Mouse (Mus musculus) heart, postnatal 0 days (tissue): Measurements from ENCODE around the gene Pms1. TPM values are rescaled to one million over a fixed set of nuclear protein-coding genes. Genes with fewer than 3 reads are reported as not detected.

Experiments used
- ATAC-seq: fragments of 200-750 bp; cut with Nextera tagmentation; 2 replicates; pipeline ENCODE4 v1.8.0; 2017; ENCODE audit warnings: low read depth, moderate number of reproducible peaks, moderate library complexity; ENCODE audit not compliant: insufficient read depth
- DNase-seq: peaks from one replicate; pipeline ENCODE4 v3.0.0-alpha.2; 2016; ENCODE audit warnings: low spot score
- H3K27ac ChIP-seq: fragments of 300-500 bp; sonication (generic); 2 replicates; pipeline ENCODE4 v1.5.1; 2014; ENCODE audit warnings: low read depth, mild to moderate bottlenecking
- H3K27me3 ChIP-seq: fragments of 300-500 bp; sonication (generic); 2 replicates; pipeline ENCODE4 v1.6.1; 2014; ENCODE audit warnings: low read length, mixed read lengths; ENCODE audit not compliant: control insufficient read depth, insufficient read depth
- H3K36me3 ChIP-seq: fragments of 300-500 bp; sonication (generic); replicated peaks from 2 replicates; pipeline ENCODE4 v1.6.1; 2014; ENCODE audit warnings: low read length, mixed read lengths; ENCODE audit not compliant: control insufficient read depth, insufficient read depth
- H3K4me1 ChIP-seq: fragments of 300-500 bp; sonication (generic); 2 replicates; pipeline ENCODE4 v1.6.1; 2014; ENCODE audit warnings: antibody characterized with exemption; ENCODE audit not compliant: control insufficient read depth, insufficient read depth
- H3K4me2 ChIP-seq: fragments of 300-500 bp; sonication (generic); 2 replicates; pipeline ENCODE4 v1.6.1; 2014; ENCODE audit warnings: low read depth, mild to moderate bottlenecking, low read length, moderate library complexity
- H3K4me3 ChIP-seq: fragments of 300-500 bp; sonication (generic); 2 replicates; pipeline ENCODE4 v1.5.1; 2014; ENCODE audit warnings: low read depth, low read length
- H3K9ac ChIP-seq: fragments of 300-500 bp; sonication (generic); replicated peaks from 2 replicates; pipeline ENCODE4 v1.6.1; 2014; ENCODE audit warnings: low read depth, low read length, mixed read lengths
- H3K9me3 ChIP-seq: fragments of 300-500 bp; sonication (generic); replicated peaks from 2 replicates; pipeline ENCODE4 v1.6.1; 2016; ENCODE audit warnings: low read length; ENCODE audit not compliant: control insufficient read depth
- CTCF ChIP-seq: IDR thresholded peaks from 2 replicates; pipeline ENCODE4 v1.5.1; 2016; ENCODE audit warnings: antibody characterized with exemption, control low read depth, low read depth
- EP300 ChIP-seq: IDR thresholded peaks from 2 replicates; pipeline ENCODE4 v1.6.1; 2016; ENCODE audit warnings: antibody characterized with exemption, low read depth
- WGBS: fragments of 180-500 bp; shearing (Covaris S2); extraction: QIAGEN DNeasy Blood & Tissue Kit; methylation state at CpG from one replicate; pipeline ENCODE4 v1.1.7; 2014; 5-methylcytosine and 5-hydroxymethylcytosine counted together
- polyA plus RNA-seq: library from polyadenylated mRNA; unstranded; fragments of >200 nt; fragmentation: Nextera tagmentation; extraction: Ambion mirVana; gene quantifications from 2 replicates; pipeline ENCODE4 v1.2.1, GENCODE M21; 2015
- total RNA-seq: library from RNA; depleted of rRNA; stranded (reverse); fragments of >200 nt; gene quantifications from 2 replicates; pipeline ENCODE4 v1.2.3, GENCODE M21; 2014; ENCODE audit warnings: low replicate concordance

The Pms1 gene
- total and polyA plus RNA-seq, 2 experiments from 2014 or later: 1.4 to 4.7 TPM

GRCm38 (mm10) chr1:53324827-53325494, 28.1 kb upstream of the Pms1 start:
- WGBS: 70% methylated on average over 5 of the region's 5 CpGs
- ATAC-seq (no peak), DNase-seq (no peak)
- no peaks in the 10 kb centered on the region for H3K27me3 ChIP-seq
- H3K4me2 ChIP-seq: no peak overlapping the region
- H3K9me3 ChIP-seq: no peaks in the 10 kb centered on the region
- TF ChIP-seq EP300: no peak
- TF ChIP-seq CTCF: no peak
- H3K36me3 ChIP-seq: peaks cover 13% of the 10 kb centered on the region
- H3K9ac ChIP-seq: no peak overlapping the region
- H3K27ac ChIP-seq: no peak overlapping the region
- no peaks in the 10 kb centered on the region for H3K4me1 ChIP-seq
- no peak overlapping the region for H3K4me3 ChIP-seq

- TF ChIP-seq CTCF (no peak), EP300 (no peak)
- H3K36me3 ChIP-seq: peaks cover 14% of the 10 kb centered on the region
Observed at GRCm38 (mm10) chr1:53324277-53324676, 27.5 kb upstream of the Pms1 start.

GRCm38 (mm10) chr1:53323254-53323653, 26.4 kb upstream of the Pms1 start:
- no peak for ATAC-seq
- H3K4me1 ChIP-seq: no peaks in the 10 kb centered on the region
- TF ChIP-seq EP300: no peak
- no peak for TF ChIP-seq CTCF
- peaks cover 20% of the 10 kb centered on the region for H3K36me3 ChIP-seq
- no peaks in the 10 kb centered on the region for H3K9me3 ChIP-seq
- no peaks in the 10 kb centered on the region for H3K27me3 ChIP-seq
- H3K9ac ChIP-seq: no peak overlapping the region
- no peak overlapping the region for H3K27ac ChIP-seq
- H3K4me2 ChIP-seq: no peak overlapping the region
- no peak overlapping the region for H3K4me3 ChIP-seq
- DNase-seq: no peak
- WGBS: 87% methylated on average over 5 of the region's 5 CpGs

More at GRCm38 (mm10) chr1:53324277-53324676, 27.5 kb upstream of the Pms1 start:
- H3K9me3 ChIP-seq: no peaks in the 10 kb centered on the region
- H3K27me3 ChIP-seq: no peaks in the 10 kb centered on the region
- H3K27ac ChIP-seq: no peak overlapping the region
- ATAC-seq (no peak), DNase-seq (no peak)
- H3K9ac ChIP-seq: no peak overlapping the region
- H3K4me2 ChIP-seq: no peak overlapping the region
- no peaks in the 10 kb centered on the region for H3K4me1 ChIP-seq
- 88% methylated on average over 1 of the region's 1 CpGs for WGBS
- no peak overlapping the region for H3K4me3 ChIP-seq

GRCm38 (mm10) chr1:53321662-53322344, 25.0 kb upstream of the Pms1 start:
- DNase-seq: no peak
- TF ChIP-seq CTCF (no peak), EP300 (no peak)
- H3K4me2 ChIP-seq: no peak overlapping the region
- peaks cover 24% of the 10 kb centered on the region for H3K36me3 ChIP-seq
- H3K9ac ChIP-seq: no peak overlapping the region
- H3K27me3 ChIP-seq: no peaks in the 10 kb centered on the region
- H3K27ac ChIP-seq: no peak overlapping the region
- no peak for ATAC-seq
- no peak overlapping the region for H3K4me3 ChIP-seq
- no peaks in the 10 kb centered on the region; the same call in 1 of the 2 replicates for H3K4me1 ChIP-seq
- 96% methylated on average over 4 of the region's 4 CpGs for WGBS
- no peaks in the 10 kb centered on the region for H3K9me3 ChIP-seq

- Histone ChIP-seq H3K36me3 (0 out of 2 replicates have a peak, but pooled peaks cover 4% of the 10 kb centered on the region), H3K9me3 (no peaks in the 10 kb centered on the region), H3K4me2 (peak within 1 kb of the TSS; percentile 83), H3K9ac (peak within 1 kb of the TSS; percentile 88), H3K4me1 (no peaks in the 10 kb centered on the region; the same call in 1 of the 2 replicates), H3K4me3 (peak within 1 kb of the TSS; percentile 86), H3K27me3 (no peaks in the 10 kb centered on the region), H3K27ac (peak within 1 kb of the TSS; percentile 93)
- peak; percentile 94 for ATAC-seq
- WGBS: 2% methylated on average over 27 of the region's 27 CpGs
- DNase-seq: peak; percentile 83
- TF ChIP-seq CTCF (peak; percentile 33), EP300 (no peak)
Observed at GRCm38 (mm10) chr1:53312989-53313967, 16.5 kb upstream of the Pms1 start, which contains the start of gene Osgepl1. TSS of gene Osgepl1 (plus strand) at chr1:53313624.
